Mouse (Mus musculus) c-Kit-positive CD71-positive TER-119-negative erythroid progenitor cells, embryonic 14.5 days (primary cell): ENCODE results near the gene Ang.

Source experiments
- DNase-seq: peaks from one replicate; pipeline ENCODE4 v3.0.0-alpha.2; 2013; ENCODE audit warnings: low read depth

The Ang gene

DNA sequence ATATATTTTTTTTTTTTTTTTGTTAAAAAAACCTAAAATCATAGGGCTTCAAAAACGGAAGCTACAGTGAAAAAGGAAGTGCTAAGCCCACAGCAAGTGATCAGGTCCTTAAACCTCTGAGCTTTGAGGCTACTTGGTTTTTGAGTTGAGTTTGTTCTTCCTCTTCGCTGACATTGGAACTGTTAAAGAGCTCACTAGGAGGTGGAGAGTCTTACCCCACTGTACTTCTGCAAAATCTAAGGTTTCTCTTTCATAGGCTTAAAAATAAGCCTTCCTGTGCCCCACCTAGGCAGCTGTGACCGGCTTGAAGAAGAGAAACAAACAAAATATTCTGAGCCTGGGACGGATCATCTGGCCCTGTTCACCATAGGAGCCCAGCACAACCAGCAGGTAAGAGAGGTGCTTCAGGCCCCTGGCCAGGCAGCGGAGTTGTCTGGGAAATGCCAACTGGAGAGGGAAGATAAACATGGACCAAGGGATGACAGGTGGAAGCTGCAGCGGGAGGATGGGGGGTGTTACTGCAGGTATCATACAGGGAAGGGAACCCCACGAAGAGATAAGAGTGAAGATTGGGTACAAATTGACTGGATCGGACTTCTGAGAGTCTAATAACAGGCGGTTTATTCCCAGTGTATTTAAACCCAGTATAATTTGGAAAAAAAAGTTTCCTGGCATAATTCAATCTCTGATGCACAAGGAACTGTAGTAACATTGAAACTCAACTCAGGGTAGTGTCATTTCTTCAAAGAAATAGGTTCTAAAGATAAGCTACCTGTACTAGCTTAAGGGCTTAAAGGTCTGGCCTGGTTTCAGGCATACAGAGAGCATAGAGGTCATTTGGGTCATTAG, 38.0 kb downstream of the Ang start:
- DNase-seq, result no peak

DNA sequence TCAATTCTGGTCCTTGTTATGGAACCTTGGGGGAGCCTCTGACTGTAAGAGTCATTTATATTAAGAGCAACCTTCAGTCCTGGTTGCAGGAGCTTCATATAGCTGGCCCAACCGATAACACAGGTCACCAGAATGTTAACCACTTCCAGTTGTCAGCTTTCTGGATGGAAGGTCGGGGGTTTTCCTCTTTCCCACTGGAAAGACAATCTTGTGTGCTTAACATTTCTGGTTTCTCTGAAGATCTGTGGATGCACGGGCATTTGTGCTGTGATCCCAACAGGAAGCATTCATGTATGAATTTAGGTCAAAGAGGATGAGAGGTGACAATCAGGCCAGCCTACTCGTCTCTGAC, 38.6 kb downstream of the Ang start:
- no peak for DNase-seq

DNA sequence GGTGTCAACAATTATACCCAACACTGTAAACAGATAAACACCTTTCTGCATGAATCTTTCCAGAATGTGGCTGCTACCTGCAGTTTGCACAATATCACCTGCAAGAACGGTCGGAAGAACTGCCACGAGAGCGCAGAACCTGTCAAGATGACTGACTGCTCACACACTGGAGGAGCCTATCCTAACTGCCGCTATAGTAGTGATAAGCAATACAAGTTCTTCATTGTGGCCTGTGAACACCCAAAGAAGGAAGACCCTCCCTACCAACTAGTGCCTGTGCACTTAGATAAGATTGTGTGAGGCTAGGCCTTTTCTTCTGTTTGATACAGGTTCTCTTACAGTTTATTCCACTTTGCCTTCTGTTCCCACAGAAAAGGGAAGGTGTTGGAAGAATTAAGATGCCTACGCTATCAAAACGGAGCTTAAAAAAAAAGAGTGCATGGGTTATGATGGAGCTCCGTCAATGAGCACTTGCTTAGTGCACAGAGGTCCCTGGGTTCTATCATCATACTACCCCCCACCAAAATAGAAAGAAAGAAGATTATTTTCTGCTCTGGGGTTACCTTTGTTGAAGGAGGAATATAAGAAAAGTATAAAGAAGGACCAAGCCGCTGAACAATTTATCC, 39.5 kb downstream of the Ang start:
- DNase-seq, result no peak

DNA sequence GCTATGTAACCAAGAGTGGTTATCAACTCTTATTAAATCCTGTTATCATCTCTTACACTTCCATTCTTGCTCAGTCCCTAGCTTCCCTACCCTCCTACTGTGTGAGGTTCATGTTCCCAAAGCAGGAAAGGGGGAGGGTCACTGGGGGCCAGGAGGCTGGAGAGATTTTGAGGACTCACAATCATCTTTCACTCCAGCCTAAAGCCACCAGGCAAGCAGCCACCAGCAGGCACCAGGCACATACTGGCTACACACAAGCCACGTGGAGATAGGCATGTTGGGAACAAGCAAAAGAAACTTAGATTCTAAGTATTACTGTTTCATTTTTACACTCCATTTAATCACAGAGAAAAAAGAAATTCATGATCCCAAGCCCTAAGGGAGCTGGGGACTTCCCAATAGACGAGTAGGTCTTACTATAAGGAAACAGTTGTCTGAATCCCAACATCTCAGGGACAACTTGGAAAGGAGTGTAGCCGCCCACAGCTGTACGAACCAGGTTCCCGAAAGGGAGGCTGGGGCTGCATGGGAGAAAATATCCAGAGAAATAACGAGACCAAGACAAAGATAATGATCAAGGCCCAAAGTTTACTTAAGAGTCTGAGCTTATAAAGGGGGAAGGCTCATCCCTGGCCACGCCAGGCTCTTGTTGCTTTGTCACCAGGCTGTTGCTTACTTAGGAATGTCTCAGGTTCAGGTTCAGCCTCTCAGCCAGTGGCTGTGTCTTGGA, 40.3 kb downstream of the Ang start:
- DNase-seq, result no peak

DNA sequence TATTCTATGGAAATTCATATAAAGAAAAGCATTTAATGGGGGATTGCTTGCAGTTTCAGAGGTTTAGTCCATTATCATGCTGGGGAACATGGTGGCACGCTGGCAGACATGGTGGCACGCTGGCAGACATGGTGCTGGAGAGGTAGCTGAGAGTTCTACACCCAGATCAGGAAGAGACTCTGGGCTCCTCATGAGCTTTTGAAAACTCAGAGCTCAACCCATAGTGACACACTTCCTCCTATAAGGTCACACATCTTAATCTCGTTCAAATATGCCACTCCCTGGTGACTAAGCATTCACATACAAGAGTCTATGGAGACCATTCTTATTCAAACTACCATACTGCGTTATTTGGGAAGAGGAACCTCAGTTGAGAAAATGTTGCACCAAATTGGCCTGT, 41.4 kb downstream of the Ang start:
- DNase-seq, result no peak

DNA sequence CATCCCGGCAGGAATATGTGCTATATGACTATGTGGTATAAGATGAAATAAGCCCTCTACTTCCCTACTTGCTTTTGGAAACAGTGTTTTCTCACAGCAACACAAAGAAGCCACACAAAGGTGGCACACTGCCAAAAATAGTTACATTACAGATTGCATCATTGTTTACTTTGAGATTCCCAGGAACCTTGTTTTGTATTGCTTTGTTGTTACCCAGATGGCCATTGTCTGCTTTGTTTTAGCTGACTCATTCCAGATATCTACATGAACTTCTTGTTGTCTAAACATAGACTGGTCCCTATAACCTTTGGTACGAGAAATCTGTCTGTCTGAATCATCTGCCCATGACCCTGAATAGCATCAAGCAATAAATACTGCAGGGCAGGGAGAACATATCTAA, 49.4 kb downstream of the Ang start:
- no peak for DNase-seq

DNA sequence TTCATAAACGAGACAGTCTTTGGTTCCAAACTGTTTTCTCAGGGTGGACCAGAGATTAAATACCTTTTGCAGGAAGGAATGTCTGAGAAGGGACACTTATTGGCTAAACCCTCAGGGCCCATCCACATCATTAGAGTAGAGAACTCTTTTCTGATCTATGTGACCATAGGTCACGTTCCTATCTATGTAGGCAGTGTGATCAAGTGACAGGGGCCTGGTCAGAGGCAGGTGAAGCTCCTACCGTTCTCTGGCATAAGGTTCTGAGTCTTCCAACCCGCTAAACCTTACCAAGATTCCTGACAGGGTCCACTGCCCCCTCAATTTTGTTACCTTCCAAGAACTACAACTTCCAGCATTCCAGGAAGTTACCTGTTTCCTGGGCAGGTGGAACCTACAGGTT, 51.2 kb downstream of the Ang start:
- DNase-seq, result no peak

DNA sequence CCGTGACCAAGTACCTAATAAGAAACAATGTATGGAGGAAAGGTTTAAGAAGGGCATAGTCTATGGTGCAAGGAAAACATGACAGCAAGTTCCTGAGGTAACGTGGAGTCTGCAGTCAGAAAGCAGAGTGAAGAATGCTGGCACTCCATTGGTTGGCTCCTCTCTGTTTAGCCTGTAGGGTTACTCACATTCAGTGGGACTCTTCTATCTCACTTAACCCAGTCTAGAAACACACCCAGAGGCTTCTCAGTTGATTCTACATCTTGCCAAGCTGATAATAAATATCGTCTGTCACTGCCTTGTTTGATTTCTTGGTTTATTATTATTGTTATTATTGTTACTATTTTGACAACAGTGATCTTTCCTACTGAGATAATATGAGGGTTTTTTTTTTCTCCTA, 51.6 kb downstream of the Ang start:
- DNase-seq, result no peak

DNA sequence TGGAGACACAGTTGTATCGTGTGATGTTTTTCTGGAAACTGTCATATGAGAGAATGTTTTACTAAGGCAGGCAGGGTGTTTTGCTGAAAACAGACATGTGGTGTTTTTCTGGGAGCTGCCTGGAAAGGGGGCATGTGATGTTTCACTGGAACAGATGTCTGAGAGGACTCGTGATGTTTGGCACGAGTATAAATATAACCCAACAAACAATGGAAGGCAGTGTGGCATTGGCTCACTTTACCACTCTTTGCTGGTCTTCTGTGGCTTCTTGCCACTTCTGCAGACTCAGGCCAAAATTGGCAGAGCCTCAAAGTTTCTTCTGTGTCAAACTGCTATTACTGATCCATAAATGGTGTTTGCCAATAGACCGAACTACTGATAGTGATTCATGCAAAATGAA, 52.3 kb downstream of the Ang start:
- DNase-seq, result no peak

DNA sequence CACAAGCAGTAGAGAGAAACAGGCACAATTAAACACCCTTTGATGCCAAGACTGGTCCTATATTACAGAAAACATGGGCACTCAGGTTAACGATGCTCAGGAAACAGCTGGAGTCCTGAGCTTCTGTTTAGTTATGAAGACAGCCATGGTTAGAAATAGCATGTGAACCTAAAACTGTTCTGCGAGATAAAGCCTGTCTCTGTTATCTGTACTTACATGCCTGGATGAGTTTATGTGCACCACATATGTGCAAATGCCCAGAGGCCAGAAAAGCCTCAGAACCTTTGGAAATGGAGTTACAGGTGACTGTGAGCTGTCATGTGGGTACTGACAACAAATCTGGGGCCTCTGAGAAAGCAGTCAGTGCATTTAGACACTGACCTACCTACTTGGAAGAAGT, 53.0 kb downstream of the Ang start:
- DNase-seq, result no peak

DNA sequence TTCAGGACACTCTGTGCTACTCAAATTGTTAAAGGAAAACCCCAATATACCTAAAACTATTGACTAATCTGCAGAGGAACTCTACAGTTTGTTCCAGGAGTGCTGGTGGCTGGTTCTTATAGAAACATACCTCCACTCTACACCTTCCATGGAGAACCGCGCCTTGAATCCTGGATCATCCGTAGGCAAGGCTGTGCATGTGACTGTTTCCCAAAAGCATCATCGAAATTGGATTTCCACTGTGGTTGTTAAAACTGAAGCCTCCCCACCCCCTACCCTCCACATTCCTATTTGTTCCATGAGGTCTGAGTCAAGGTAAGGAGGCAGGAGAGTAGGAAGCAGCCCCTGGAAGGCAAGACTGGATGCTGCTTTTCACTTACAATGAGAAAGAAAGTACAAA, 53.5 kb downstream of the Ang start:
- no peak for DNase-seq

DNA sequence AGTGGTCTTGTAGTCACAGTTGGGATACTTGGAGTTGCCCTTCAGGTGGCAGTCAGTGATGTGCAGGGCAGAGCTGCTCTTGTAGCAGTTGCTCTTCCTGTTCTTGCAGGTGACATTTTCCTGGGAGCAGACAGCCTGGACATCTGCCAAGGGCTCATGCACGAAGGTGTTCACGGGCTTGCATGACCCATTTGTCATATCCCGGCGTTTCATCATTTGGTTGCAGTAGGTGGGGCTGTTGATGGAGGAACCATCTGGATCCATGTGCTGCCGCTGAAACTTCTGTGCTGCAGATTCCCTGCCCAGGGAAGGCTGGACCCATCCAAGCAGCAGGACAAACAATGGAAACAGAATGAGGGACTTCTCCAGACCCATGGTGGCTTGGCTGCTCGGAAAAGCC, 54.6 kb downstream of the Ang start:
- DNase-seq, result no peak

DNA sequence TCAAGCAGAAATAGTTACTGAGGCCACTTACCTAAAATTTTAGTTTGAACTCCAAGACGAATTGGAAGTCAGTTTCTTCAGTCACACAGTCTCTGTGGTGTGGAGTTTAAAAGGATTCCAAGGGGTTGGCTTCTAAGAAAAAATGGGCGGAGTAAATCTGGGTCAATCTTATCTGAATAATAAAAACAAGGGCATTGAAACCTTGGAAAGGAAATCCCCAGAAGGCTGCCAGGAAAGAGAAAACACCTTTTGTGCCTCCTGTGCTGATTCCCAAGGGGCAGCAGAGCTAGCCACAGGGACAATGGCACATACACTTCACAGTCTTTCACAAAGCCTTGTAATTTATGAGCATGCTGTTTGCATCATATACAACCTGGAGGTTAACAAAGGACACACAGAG, 55.7 kb downstream of the Ang start, which contains the start of gene Rnase1:
Gene Rnase1 (minus strand): TSS at position 101 of the 400 bp plus-strand sequence.
- DNase-seq, result no peak

DNA sequence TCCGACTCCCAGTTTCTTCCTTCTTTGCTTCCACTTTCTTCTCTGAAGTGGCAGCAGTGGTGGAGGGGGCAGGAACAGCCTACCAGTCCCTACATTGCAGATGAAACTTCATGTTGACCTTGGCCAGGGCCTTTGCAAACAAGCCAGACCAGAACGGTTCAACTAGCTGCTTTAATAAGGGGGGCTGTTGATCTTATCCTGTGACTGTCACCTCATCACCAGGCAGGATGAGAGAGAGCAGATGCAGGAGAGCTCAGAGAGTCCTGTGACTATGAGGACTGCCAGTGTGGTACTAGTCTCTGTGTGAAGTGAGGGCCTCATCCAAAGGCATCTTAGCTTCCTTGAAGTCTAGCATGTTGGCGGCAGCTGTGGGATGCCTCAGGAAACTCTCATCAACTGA, 57.1 kb downstream of the Ang start:
- no peak for DNase-seq

DNA sequence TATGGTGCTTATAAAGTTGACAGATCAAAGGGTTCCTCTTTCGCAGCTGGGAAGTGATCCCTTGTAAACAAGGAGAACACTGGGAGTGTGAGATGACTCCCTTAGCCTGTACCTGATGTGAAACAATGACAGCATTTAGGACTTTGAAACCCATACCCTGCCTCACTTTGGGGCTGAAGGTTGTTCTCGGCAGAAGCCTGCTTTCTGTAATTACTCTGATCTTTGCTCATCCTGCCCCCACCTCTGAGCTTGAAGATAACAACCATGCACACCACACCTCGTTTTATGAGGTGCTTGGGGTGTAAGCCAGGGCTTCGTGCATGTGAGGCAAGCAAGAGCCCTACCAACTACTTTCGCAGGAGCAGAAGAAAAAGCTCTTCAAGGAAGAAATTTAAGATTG, 58.2 kb downstream of the Ang start:
- no peak for DNase-seq

DNA sequence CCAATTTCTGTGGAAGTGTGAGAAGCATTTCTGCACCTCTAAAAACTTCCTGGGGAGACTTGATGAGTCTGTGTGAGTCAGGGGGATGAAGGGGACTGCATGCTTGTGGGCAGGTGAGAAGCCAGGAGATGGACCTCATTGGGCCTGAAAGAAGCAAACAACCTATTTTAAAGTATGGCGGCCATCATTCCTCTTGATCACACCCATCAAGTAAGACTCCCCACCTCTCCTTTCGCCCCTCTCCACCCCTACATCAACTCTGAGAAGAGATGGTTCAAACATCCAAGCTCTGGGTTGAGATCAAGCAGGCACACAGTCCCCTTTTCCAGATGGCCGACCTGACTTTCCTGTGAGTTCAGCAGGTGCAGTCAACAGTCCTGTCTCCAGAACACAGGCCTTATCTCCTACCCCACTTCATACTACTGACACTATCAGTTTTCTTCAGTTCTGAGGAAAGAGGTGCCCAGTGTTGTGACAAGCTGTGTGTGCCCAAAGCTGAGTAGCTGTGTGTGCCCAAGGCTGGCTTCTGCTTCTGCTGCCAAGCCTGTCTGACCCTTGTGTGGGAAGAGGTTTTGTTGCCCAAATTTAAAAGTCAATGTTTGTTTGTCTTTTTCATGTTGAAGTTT, 59.4 kb downstream of the Ang start:
- DNase-seq, result no peak
